Mouse (Mus musculus): Measurements from ENCODE around the gene Exoc6b.

The Exoc6b gene

GRCm38 (mm10) chr6:84976563-84976971, 92.7 kb downstream of the Exoc6b start:
- DNase-seq (ENCODE audit: low spot score in 2 of 2): no peak

GRCm38 (mm10) chr6:84968531-84968930, 100.8 kb downstream of the Exoc6b start:
- no peak for DNase-seq (ENCODE audit: low spot score in 2 of 2)

GRCm38 (mm10) chr6:84964729-84965415, 104.4 kb downstream of the Exoc6b start:
- no peak for DNase-seq (ENCODE audit: low spot score in 2 of 2)

DNA sequence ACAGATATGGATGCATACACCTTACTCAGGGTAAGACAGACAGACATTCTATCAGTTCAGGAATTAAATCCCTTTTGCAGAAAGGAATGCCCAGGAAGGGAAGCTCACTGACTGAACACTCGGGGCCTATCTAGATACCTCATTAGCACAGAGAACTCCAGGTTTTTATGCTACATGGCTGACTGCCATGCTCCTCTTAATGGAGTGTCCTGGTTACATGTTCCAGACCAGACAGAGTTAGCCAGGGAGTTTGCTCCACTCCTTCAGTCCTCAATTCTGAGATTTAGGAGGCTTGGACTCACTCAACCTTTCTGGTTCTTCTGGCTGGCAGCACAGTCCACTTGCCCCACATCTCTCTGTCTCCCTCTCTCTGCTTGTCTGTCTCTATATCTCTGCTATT, 106.3 kb downstream of the Exoc6b start:
- DNase-seq (ENCODE audit: low spot score in 2 of 2): no peak

- DNase-seq (ENCODE audit: low spot score in 2 of 2): no peak
Measured at GRCm38 (mm10) chr6:84961763-84962162, 107.5 kb downstream of the Exoc6b start.

- no peak for DNase-seq (ENCODE audit: low spot score in 2 of 2)
Measured at GRCm38 (mm10) chr6:84959520-84959919, 109.8 kb downstream of the Exoc6b start.

- DNase-seq (ENCODE audit: low spot score in 2 of 2): no peak
Measured at GRCm38 (mm10) chr6:84951621-84952020, 117.7 kb downstream of the Exoc6b start.

DNA sequence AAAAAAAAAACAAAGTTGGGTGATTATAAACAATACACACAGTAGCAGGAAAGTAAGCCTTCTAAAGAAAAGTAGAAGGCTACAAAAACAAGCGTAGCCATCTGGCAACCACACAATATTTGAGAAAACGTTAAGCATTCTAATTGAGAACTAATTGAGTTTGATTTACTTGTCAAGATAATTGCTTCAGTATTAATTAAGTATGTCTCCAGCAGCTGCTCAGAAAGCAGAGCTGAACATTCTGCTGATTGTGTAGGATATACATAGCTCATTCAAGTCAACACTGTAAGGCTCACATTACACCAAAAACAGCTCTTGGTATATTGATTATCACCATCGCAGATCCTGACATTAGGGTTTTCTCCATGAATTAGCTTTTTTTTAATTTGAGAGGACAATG, 122.7 kb downstream of the Exoc6b start:
- DNase-seq (ENCODE audit: low spot score in 2 of 2): no peak

- DNase-seq (ENCODE audit: low spot score in 2 of 2): no peak
Measured at GRCm38 (mm10) chr6:84946106-84946505, 123.2 kb downstream of the Exoc6b start.

DNA sequence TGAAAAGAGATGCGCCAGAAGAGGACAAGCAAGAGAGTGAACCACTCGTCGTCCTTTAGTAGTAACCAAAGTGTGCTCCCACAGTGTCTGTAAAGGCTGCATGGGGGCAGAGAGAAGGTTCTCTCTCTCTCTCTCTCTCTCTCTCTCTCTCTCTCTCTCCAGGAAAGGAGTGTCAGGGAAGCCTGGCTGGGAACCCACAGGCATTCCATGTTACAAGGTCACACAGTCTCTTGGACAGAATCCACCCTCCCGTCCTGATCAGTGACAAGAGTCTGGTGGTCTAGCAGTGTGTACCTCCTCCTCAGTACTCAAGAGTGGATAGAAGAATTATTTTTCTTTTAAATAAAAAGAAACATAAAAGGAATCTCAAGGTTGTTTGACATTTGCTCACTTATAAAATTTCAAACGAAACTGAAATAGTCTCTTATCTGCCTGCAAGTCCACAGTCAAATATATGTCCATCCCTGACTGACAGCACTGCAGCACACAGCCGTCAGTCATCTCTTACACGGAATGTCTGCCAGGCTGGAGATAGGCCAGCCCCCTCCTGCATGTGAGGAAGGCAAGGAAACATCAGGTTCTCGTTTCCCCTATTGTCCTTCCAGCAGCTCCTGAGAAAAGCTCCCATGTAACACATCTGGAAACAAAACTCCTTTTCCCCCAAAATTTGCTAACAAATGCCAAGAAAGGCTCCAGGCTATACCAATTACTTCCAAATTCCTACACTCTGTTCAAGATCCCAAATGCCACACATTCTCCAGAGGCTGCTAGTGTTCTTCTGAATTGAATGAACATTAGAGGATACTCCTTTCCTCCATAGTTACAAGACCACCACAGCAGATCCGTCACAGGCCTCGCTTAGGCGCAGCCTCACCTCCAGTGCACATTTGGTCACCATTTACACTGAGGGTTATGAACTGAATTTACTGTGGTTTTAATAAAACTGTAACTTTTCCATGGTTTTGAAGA, 136.1 kb downstream of the Exoc6b start:
- peak in 1 of 2 experiments; percentile 33 for DNase-seq (ENCODE audit: low spot score in 2 of 2)

DNA sequence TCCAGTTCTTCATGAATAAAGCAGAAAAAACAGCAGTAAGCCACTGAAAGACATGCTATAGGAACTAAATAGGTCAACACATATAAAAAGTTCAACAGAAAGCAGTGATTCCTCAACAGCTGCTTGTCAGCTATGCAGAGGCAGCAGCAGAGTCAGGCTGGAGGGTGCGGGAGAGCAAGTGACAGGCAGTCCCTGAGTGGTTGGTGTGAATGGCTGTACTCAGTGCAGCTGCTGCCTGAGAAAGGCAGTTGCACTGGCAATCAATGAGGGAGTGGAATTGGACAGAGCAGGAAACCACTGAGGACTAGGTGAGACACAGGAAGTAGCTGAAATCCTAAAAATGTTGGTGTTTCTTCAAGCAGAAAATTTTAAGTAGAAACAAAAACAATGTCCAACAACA, 138.3 kb downstream of the Exoc6b start:
- DNase-seq (ENCODE audit: low spot score in 2 of 2): no peak

GRCm38 (mm10) chr6:84926066-84926465, 143.2 kb downstream of the Exoc6b start:
- no peak for DNase-seq (ENCODE audit: low spot score in 2 of 2)

- DNase-seq (ENCODE audit: low spot score in 2 of 2): no peak
Measured at GRCm38 (mm10) chr6:84923760-84924221, 145.5 kb downstream of the Exoc6b start.

- peak in 1 of 2 experiments; percentile 61 for DNase-seq (ENCODE audit: low spot score in 2 of 2)
Measured at GRCm38 (mm10) chr6:84916291-84916690, 153.0 kb downstream of the Exoc6b start.

GRCm38 (mm10) chr6:84912434-84912833, 156.9 kb downstream of the Exoc6b start:
- DNase-seq (ENCODE audit: low spot score in 2 of 2): no peak

- DNase-seq (ENCODE audit: low spot score in 2 of 2): no peak
Measured at GRCm38 (mm10) chr6:84899002-84899774, 170.1 kb downstream of the Exoc6b start.

- DNase-seq (ENCODE audit: low spot score in 2 of 2): no peak
Measured at GRCm38 (mm10) chr6:84893773-84894095, 175.6 kb downstream of the Exoc6b start.

DNA sequence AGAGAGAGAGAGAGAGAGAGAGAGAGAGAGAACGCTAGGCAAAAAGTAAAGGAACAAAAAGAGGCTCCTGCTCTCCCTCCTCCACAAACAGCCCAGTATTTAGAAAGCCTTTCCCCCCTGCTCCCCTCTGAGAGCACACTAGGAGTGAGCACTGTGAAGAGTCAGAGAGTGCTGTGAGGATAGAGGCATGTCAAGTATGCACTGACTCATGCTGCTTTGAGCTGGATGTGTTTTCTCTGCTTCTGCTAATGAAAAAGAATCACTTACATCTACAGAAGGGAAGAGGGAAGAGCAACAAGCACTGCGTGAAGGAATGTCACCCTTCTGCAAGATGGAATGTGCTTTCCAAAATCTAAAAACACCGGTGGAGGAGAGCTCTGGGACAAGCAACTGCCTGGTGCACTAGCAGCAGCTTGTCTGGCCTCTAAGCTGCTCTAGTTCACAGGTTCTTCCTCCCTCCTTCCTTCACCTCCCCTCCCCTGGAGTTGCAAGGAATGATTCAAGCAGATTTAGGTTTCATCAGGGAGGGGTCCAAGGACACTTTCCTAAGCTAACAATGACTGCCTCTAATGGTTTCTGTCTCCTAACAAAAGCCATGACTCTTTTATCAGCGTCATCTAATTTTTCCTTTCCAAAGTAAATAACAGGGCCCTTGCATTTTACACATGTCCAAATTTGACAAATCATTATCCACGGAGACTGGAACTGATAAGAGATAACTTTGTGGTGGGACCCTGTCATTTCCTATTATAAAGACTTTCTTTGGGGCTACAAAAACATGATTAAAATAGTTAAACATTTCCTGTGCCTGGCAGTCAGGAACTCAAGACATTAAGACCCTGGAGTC, 176.2 kb downstream of the Exoc6b start:
- no peak for DNase-seq (ENCODE audit: low spot score in 2 of 2)

- no peak for DNase-seq (ENCODE audit: low spot score in 2 of 2)
Measured at GRCm38 (mm10) chr6:84886551-84886950, 182.8 kb downstream of the Exoc6b start.

DNA sequence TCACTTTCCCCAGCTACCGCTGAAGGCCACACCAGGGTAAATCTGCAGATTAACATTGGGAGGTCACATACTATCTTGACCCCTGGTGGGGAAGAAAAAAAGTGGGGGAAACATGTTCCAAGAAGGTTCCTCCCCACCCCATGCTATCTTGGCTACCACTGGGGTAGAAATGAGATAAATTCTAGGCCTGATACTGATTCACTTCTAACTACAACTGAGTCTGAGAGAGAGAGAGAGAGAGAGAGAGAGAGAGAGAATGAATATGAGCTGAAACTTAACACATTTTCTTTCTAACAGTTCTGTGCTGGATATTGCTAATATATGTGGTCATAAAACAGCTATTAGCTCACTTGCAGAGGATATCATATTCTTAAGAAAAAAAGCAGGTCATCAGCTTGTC, 184.2 kb downstream of the Exoc6b start:
- no peak for DNase-seq (ENCODE audit: low spot score in 2 of 2)

- no peak for DNase-seq (ENCODE audit: low spot score in 2 of 2)
Measured at GRCm38 (mm10) chr6:84883720-84884119, 185.6 kb downstream of the Exoc6b start.
